Mouse (Mus musculus): Measurements from ENCODE around the gene Catsper2. TPM values are rescaled to one million over a fixed set of nuclear protein-coding genes. Genes with fewer than 3 reads are reported as not detected.

Gene Catsper2
- polyA plus RNA-seq (2014; fragmentation: Nextera tagmentation; extraction: Ambion mirVana) = 1.6 and 2.0 TPM in 2 replicates

DNA sequence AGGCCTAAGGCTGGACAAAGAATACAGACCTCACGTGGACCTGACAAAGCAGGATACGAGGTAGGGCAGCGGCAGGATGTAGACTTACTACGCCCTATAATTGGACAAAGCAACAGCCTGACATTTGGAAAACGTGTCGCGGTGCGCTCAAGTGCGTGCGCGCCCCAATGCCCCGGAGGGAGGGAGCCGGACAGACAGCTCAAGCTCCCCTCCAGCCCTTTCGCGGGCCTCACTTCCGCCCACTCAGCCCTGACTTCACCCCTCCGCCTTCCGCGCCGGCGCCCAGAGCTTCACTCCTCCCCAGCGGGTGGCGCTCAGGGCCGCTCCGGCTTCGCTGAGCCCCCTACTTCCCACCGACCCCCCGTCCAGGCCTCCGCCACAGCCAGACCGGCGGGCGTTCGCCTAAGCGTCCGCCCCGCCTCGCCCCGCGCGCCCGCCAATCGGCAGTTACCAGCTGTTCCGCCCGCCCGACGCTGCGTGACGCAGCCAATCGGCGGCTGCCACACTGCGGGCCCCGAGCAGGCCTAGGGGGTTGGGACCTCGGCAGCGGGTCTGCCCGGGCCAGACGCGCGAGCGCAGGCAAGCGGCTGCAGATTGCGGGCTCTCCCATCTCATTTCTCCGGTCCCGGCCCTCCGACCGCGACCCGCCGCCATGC, at the start of gene Catsper2, which contains the start of gene Pdia3:
TSS of gene Catsper2 (minus strand) at position 406 of the 656 bp plus-strand sequence.
TSS of gene Pdia3 (plus strand) at position 389 of the 656 bp plus-strand sequence.
- under 1% methylated on average over 65 of the region's 68 CpGs for WGBS
- ATAC-seq (ENCODE audit: low FRiP score) = peak; percentile 99
- Histone ChIP-seq H3K9ac (ENCODE audit: low read length) (peak within 1 kb of the TSS; percentile 99), H3K4me3 (ENCODE audit: low read depth, low read length) (peak within 1 kb of the TSS; percentile 99), H3K36me3 (ENCODE audit: control insufficient read depth, insufficient read depth, low read length) (peaks cover 5% of the 10 kb centered on the region; the same call in 1 of the 2 replicates), H3K4me2 (peak within 1 kb of the TSS; percentile 76), H3K9me3 (ENCODE audit: control insufficient read depth, low read length) (no peaks in the 10 kb centered on the region), H3K4me1 (ENCODE audit: control insufficient read depth, insufficient read depth, low read length) (peaks cover 16% of the 10 kb centered on the region), H3K27me3 (ENCODE audit: control insufficient read depth, insufficient read depth, low read length) (no peaks in the 10 kb centered on the region), H3K27ac (ENCODE audit: low read depth, low read length) (peak within 1 kb of the TSS; percentile 96)
- peak; percentile 99 for DNase-seq (ENCODE audit: low spot score, missing footprints)

DNA sequence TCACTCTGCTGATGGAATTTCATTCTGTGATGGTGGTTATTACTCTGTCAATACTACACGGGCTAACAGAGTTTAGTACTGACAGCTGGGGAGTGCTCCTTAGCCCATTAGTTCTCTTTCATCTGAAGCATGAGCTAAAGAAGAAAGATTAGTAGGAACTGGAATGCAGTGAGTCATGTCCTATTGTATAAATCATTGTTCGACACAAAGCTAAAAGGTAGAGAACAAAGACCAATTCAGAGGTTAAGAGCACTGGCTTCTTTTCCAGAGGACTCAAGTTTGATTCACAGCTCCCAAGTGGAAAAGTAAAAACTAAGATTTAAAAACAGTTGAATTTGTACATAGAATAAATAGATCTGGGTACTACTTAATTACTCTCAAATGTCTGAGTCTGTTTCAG, 46.5 kb upstream of the Catsper2 start:
- WGBS = 69% methylated on average over 2 of the region's 2 CpGs
- no peaks in the 10 kb centered on the region for H3K27me3 ChIP-seq (ENCODE audit: control insufficient read depth, insufficient read depth, low read length)

GRCm38 (mm10) chr2:121456692-121457642, 43.4 kb upstream of the Catsper2 start, which contains the start of gene Serinc4:
TSS of gene Serinc4 (minus strand) at chr2:121456781.
- Histone ChIP-seq H3K4me3 (ENCODE audit: low read depth, low read length) (peak within 1 kb of the TSS; percentile 79), H3K36me3 (ENCODE audit: control insufficient read depth, insufficient read depth, low read length) (0 out of 2 replicates have a peak, but pooled peaks cover 2% of the 10 kb centered on the region), H3K27ac (ENCODE audit: low read depth, low read length) (peak within 1 kb of the TSS; percentile 44; the same call in 1 of the 2 replicates), H3K9me3 (ENCODE audit: control insufficient read depth, low read length) (no peaks in the 10 kb centered on the region), H3K4me2 (peak within 1 kb of the TSS; percentile 65), H3K4me1 (ENCODE audit: control insufficient read depth, insufficient read depth, low read length) (peaks cover 12% of the 10 kb centered on the region; the same call in 1 of the 2 replicates), H3K9ac (ENCODE audit: low read length) (peak within 1 kb of the TSS; percentile 86), H3K27me3 (ENCODE audit: control insufficient read depth, insufficient read depth, low read length) (no peaks in the 10 kb centered on the region)
- 3% methylated on average over 41 of the region's 41 CpGs for WGBS
- peak; percentile 91 for ATAC-seq (ENCODE audit: low FRiP score)
- DNase-seq (ENCODE audit: low spot score, missing footprints) = peak; percentile 98

More for the DNA sequence above, 46.5 kb upstream of the Catsper2 start:
- DNase-seq (ENCODE audit: low spot score, missing footprints) (no peak), ATAC-seq (ENCODE audit: low FRiP score) (no peak)
- H3K4me1 ChIP-seq (ENCODE audit: control insufficient read depth, insufficient read depth, low read length) = peaks cover 12% of the 10 kb centered on the region; the same call in 1 of the 2 replicates
- no peaks in the 10 kb centered on the region for H3K36me3 ChIP-seq (ENCODE audit: control insufficient read depth, insufficient read depth, low read length)
- no peak overlapping the region for H3K9ac ChIP-seq (ENCODE audit: low read length)
- H3K4me2 ChIP-seq = no peak overlapping the region
- H3K4me3 ChIP-seq (ENCODE audit: low read depth, low read length) = no peak overlapping the region
- H3K9me3 ChIP-seq (ENCODE audit: control insufficient read depth, low read length) = no peaks in the 10 kb centered on the region
- H3K27ac ChIP-seq (ENCODE audit: low read depth, low read length) = no peak overlapping the region

GRCm38 (mm10) chr2:121455534-121455933, 41.9 kb upstream of the Catsper2 start:
- H3K9me3 ChIP-seq (ENCODE audit: control insufficient read depth, low read length) = no peaks in the 10 kb centered on the region
- H3K36me3 ChIP-seq (ENCODE audit: control insufficient read depth, insufficient read depth, low read length) = 0 out of 2 replicates have a peak, but pooled peaks cover 5% of the 10 kb centered on the region
- no peak for DNase-seq (ENCODE audit: low spot score, missing footprints)
- no peaks in the 10 kb centered on the region for H3K27me3 ChIP-seq (ENCODE audit: control insufficient read depth, insufficient read depth, low read length)
- H3K4me3 ChIP-seq (ENCODE audit: low read depth, low read length) = no peak overlapping the region
- peaks cover 15% of the 10 kb centered on the region for H3K4me1 ChIP-seq (ENCODE audit: control insufficient read depth, insufficient read depth, low read length)
- ATAC-seq (ENCODE audit: low FRiP score) = no peak
- 77% methylated on average over 5 of the region's 5 CpGs for WGBS
- no peak overlapping the region for H3K4me2 ChIP-seq
- no peak overlapping the region for H3K9ac ChIP-seq (ENCODE audit: low read length)
- H3K27ac ChIP-seq (ENCODE audit: low read depth, low read length) = no peak overlapping the region

GRCm38 (mm10) chr2:121453917-121454316, 40.3 kb upstream of the Catsper2 start:
- H3K27me3 ChIP-seq (ENCODE audit: control insufficient read depth, insufficient read depth, low read length) = no peaks in the 10 kb centered on the region
- H3K27ac ChIP-seq (ENCODE audit: low read depth, low read length) = no peak overlapping the region
- H3K4me3 ChIP-seq (ENCODE audit: low read depth, low read length) = no peak overlapping the region
- no peak overlapping the region for H3K9ac ChIP-seq (ENCODE audit: low read length)
- DNase-seq (ENCODE audit: low spot score, missing footprints) = no peak
- H3K4me2 ChIP-seq = no peak overlapping the region
- no peak for ATAC-seq (ENCODE audit: low FRiP score)
- 90% methylated on average over 6 of the region's 6 CpGs for WGBS
- peaks cover 20% of the 10 kb centered on the region for H3K4me1 ChIP-seq (ENCODE audit: control insufficient read depth, insufficient read depth, low read length)
- no peaks in the 10 kb centered on the region for H3K9me3 ChIP-seq (ENCODE audit: control insufficient read depth, low read length)
- 0 out of 2 replicates have a peak, but pooled peaks cover 5% of the 10 kb centered on the region for H3K36me3 ChIP-seq (ENCODE audit: control insufficient read depth, insufficient read depth, low read length)

DNA sequence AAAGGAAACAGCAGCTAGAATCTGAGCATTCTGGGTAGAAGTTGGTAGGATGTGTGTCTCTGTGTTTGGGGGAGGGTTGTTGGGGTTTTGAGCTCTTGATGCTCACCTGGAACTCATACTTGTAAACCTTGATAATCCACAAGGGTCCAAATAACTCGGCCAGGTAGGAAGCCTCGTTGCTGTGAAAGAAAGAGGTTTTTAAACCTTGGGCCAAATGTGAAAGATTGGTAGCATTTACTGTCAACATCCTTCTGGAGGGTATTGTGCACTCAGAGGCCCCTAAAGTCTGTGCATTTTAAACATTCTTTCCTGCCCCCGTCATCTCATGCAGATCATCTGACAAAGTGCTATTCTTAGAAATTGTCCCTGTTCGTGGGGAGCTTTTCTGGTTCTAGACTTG, 39.4 kb upstream of the Catsper2 start, which contains the start of gene Hypk:
TSS of gene Hypk (plus strand) at position 301 of the 400 bp plus-strand sequence.
- ATAC-seq (ENCODE audit: low FRiP score) = no peak
- Histone ChIP-seq H3K9me3 (ENCODE audit: control insufficient read depth, low read length) (no peaks in the 10 kb centered on the region), H3K4me3 (ENCODE audit: low read depth, low read length) (no peak within 1 kb of the TSS)

DNA sequence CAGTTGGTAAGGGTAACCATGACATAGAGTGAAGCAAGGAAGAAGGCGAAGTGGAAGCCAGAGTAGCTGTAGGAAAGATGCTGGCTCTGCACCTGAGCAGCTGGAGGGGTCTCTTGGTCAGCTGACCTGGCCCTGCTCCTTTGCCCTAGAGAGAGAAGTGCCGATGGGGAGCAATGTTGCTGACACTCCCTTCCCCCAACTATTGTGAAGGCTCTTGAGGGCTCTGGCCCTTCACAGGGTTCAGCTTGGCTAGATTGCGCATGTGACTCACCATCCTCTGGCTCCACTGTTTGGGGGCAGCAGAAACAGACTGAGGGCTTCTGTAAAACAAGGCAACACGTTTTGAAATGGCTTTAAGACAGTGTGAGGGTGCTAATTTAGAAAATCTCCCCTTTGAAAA, 38.8 kb upstream of the Catsper2 start:
- DNase-seq (ENCODE audit: low spot score, missing footprints) (no peak), ATAC-seq (ENCODE audit: low FRiP score) (no peak)
- Histone ChIP-seq H3K27me3 (ENCODE audit: control insufficient read depth, insufficient read depth, low read length) (no peaks in the 10 kb centered on the region), H3K4me3 (ENCODE audit: low read depth, low read length) (no peak overlapping the region), H3K9ac (ENCODE audit: low read length) (no peak overlapping the region), H3K36me3 (ENCODE audit: control insufficient read depth, insufficient read depth, low read length) (0 out of 2 replicates have a peak, but pooled peaks cover 5% of the 10 kb centered on the region), H3K27ac (ENCODE audit: low read depth, low read length) (no peak overlapping the region), H3K9me3 (ENCODE audit: control insufficient read depth, low read length) (no peaks in the 10 kb centered on the region), H3K4me1 (ENCODE audit: control insufficient read depth, insufficient read depth, low read length) (peaks cover 17% of the 10 kb centered on the region), H3K4me2 (no peak overlapping the region)
- WGBS = 80% methylated on average over 4 of the region's 4 CpGs

More for the DNA sequence above, 39.4 kb upstream of the Catsper2 start, which contains the start of gene Hypk:
- DNase-seq (ENCODE audit: low spot score, missing footprints) = no peak
- H3K4me2 ChIP-seq = no peak within 1 kb of the TSS
- no peaks in the 10 kb centered on the region for H3K27me3 ChIP-seq (ENCODE audit: control insufficient read depth, insufficient read depth, low read length)
- 90% methylated on average over 4 of the region's 4 CpGs for WGBS
- 0 out of 2 replicates have a peak, but pooled peaks cover 5% of the 10 kb centered on the region for H3K36me3 ChIP-seq (ENCODE audit: control insufficient read depth, insufficient read depth, low read length)
- no peak within 1 kb of the TSS for H3K27ac ChIP-seq (ENCODE audit: low read depth, low read length)
- H3K9ac ChIP-seq (ENCODE audit: low read length) = no peak within 1 kb of the TSS
- H3K4me1 ChIP-seq (ENCODE audit: control insufficient read depth, insufficient read depth, low read length) = peaks cover 21% of the 10 kb centered on the region

DNA sequence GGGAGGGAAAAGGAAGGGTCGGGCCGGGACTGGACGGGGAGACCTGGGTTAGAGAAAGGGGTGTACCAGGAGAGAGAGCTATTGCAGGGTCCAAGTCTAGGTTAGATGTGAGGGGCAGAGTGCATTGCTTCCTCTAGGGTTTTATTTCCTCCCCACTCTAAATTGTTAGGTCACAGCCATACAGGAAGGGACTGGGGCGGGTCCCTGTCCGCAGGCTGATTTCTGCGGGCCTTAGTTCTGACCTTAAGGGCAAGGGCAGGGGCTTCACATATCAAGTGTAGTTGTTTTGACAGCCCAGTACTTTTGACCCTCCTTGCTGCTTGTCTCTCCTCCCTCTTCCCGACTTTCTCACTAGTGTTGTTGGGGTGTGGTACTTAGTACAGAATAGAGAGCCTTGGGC, 36.5 kb upstream of the Catsper2 start:
- no peaks in the 10 kb centered on the region for H3K27me3 ChIP-seq (ENCODE audit: control insufficient read depth, insufficient read depth, low read length)
- 0 out of 2 replicates have a peak, but pooled peaks cover 5% of the 10 kb centered on the region for H3K36me3 ChIP-seq (ENCODE audit: control insufficient read depth, insufficient read depth, low read length)
- peaks cover 11% of the 10 kb centered on the region for H3K4me1 ChIP-seq (ENCODE audit: control insufficient read depth, insufficient read depth, low read length)
- H3K9ac ChIP-seq (ENCODE audit: low read length) = peak overlapping the region; percentile 97
- H3K4me3 ChIP-seq (ENCODE audit: low read depth, low read length) = peak overlapping the region; percentile 98
- H3K9me3 ChIP-seq (ENCODE audit: control insufficient read depth, low read length) = no peaks in the 10 kb centered on the region
- 4% methylated on average over 7 of the region's 7 CpGs for WGBS
- ATAC-seq (ENCODE audit: low FRiP score) (no peak), DNase-seq (ENCODE audit: low spot score, missing footprints) (peak; percentile 89)
- H3K27ac ChIP-seq (ENCODE audit: low read depth, low read length) = no peak overlapping the region
- peak overlapping the region; percentile 95 for H3K4me2 ChIP-seq
